Mouse (Mus musculus) thymus, adult 2 months (tissue): Measurements from ENCODE around the gene Vdr. TPM values are rescaled to one million over a fixed set of nuclear protein-coding genes. Genes with fewer than 3 reads are reported as not detected.

Experiments used
- DNase-seq: peaks from one replicate; pipeline ENCODE4 v3.0.0; 2021
- H3K27ac ChIP-seq: fragments of 200-500 bp; 2 replicates; pipeline ENCODE4 v1.5.1; 2012; ENCODE audit warnings: low read length, control low read depth; ENCODE audit not compliant: control insufficient read depth, insufficient read depth
- H3K27me3 ChIP-seq: fragments of 200-500 bp; 2 replicates; pipeline ENCODE4 v1.6.1; 2012; ENCODE audit warnings: mild to moderate bottlenecking, low read length, moderate library complexity, mixed read lengths; ENCODE audit not compliant: control insufficient read depth, insufficient read depth
- H3K36me3 ChIP-seq: fragments of 200-500 bp; 2 replicates; pipeline ENCODE4 v1.6.1; 2012; ENCODE audit warnings: mild to moderate bottlenecking, low read length, moderate library complexity; ENCODE audit not compliant: control insufficient read depth, insufficient read depth
- H3K4me1 ChIP-seq: fragments of 200-500 bp; replicated peaks from 2 replicates; pipeline ENCODE4 v1.6.1; 2012; ENCODE audit warnings: low read length; ENCODE audit not compliant: control insufficient read depth, insufficient read depth
- H3K4me3 ChIP-seq: fragments of 200-500 bp; 2 replicates; pipeline ENCODE4 v1.5.1; 2012; ENCODE audit warnings: mild to moderate bottlenecking, low read length, control low read depth, moderate library complexity; ENCODE audit not compliant: control insufficient read depth, insufficient read depth
- CTCF ChIP-seq: fragments of 200-500 bp; IDR thresholded peaks from 2 replicates; pipeline ENCODE4 v1.5.1; 2012; ENCODE audit warnings: mild to moderate bottlenecking, control low read depth, low read length, moderate library complexity, borderline replicate concordance; ENCODE audit not compliant: control insufficient read depth, poor library complexity, insufficient read depth; ENCODE audit errors: extremely low read depth
- POLR2A ChIP-seq: fragments of 200-500 bp; IDR thresholded peaks from 2 replicates; pipeline ENCODE4 v1.6.1; 2012; ENCODE audit warnings: mild to moderate bottlenecking, low read length, control low read depth, moderate library complexity; ENCODE audit not compliant: control insufficient read depth, poor library complexity, insufficient read depth; ENCODE audit errors: extremely low read depth
- WGBS: fragments of 180-500 bp; shearing (Covaris S2); methylation state at CpG from one replicate; pipeline ENCODE4 v1.1.7; 2018; 5-methylcytosine and 5-hydroxymethylcytosine counted together
- polyA plus RNA-seq: library from polyadenylated mRNA; depleted of rRNA; stranded (reverse); fragments of >200 nt; gene quantifications from 2 replicates; pipeline ENCODE4 v1.2.3, GENCODE M21; 2012

Gene Vdr
- polyA plus RNA-seq, 1 experiment: 6.2 TPM

- H3K4me3 ChIP-seq: no peak overlapping the region
- no peak overlapping the region for H3K27ac ChIP-seq
- DNase-seq: no peak
- H3K27me3 ChIP-seq: no peaks in the 10 kb centered on the region
- WGBS: 97% methylated on average over 2 of the region's 2 CpGs
- no peaks in the 10 kb centered on the region for H3K36me3 ChIP-seq
- no peak for TF ChIP-seq CTCF
- TF ChIP-seq POLR2A: no peak
- H3K4me1 ChIP-seq: no peaks in the 10 kb centered on the region
These were observed 29.7 kb upstream of the Vdr start for GRCm38 (mm10) chr15:97940088-97940487.

DNA sequence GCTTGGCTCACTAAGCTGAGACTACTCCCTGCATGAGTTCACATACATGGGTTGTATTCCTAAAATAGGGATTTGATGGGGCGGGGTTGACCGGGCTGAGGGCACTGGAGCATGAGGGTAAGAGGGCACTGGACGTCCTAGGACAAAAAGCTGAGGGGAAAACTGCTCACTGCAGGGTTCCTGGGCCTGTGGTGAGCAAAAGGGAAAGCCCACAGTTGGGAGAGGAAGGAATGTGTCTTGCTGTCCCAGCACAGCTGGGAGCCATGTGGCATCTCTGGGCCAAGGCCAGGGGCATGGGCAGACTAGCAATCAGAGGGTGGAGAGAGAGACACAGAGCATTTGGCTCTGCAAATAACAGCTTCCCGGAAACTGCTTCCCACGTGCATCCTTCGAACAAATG lies 28.1 kb upstream of the Vdr start:
- TF ChIP-seq CTCF (no peak), POLR2A (no peak)
- DNase-seq: no peak
- H3K27me3 ChIP-seq: no peaks in the 10 kb centered on the region
- H3K4me3 ChIP-seq: no peak overlapping the region
- no peaks in the 10 kb centered on the region for H3K4me1 ChIP-seq
- H3K36me3 ChIP-seq: no peaks in the 10 kb centered on the region
- 93% methylated on average over 6 of the region's 6 CpGs for WGBS
- no peak overlapping the region for H3K27ac ChIP-seq

DNA sequence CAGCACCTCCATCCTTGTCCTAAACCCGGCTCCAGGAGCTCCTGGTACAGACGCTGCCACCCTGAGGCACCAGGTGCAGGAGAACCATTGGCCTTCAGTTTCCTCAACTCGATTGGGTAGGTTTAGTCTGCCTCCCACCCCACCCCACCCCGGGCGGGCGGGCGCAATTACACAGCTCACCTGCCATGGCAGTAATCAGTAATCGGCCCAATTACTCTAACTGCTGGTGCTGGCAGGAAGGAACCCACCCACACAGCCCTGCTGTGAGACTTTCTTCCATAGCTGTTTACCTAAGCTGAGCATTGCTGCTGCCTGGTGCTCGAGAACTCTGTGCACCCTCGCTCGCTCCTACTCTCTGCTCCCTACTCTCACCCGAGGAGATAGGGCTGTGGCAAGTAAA lies 22.0 kb upstream of the Vdr start:
- Histone ChIP-seq H3K27ac (no peak overlapping the region), H3K27me3 (no peaks in the 10 kb centered on the region), H3K4me1 (no peaks in the 10 kb centered on the region), H3K36me3 (no peaks in the 10 kb centered on the region), H3K4me3 (no peak overlapping the region)
- TF ChIP-seq CTCF (no peak), POLR2A (no peak)
- WGBS: 87% methylated on average over 12 of the region's 12 CpGs
- no peak for DNase-seq

DNA sequence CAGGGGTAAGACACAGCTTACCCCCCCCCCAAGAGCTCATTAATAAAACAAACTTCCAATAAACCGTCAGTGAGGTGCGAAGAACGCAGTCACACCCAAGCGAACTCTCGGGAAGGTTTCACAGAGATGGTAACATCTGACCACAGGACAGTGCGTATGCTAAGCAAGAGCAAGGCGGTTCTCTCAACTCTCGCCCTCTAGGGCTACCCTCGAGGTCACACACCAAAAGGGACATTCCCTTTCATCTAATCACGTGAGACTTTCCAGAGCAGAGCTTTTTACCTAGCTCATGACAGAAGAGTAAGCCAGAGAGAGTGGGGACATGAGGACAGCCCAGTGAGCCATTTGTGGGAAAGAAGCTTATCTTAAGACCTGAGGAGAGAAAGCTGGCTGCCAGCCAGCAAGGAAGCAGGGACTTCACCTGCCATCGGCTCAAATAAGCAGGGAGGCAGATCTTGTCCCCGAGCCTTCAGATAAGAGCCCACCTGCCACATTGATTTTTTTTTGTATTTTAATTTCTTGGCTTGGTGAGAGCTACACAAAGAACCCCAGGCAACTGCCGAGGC lies 18.9 kb upstream of the Vdr start:
- H3K27ac ChIP-seq: no peak overlapping the region
- no peak for TF ChIP-seq POLR2A
- TF ChIP-seq CTCF: no peak

DNA sequence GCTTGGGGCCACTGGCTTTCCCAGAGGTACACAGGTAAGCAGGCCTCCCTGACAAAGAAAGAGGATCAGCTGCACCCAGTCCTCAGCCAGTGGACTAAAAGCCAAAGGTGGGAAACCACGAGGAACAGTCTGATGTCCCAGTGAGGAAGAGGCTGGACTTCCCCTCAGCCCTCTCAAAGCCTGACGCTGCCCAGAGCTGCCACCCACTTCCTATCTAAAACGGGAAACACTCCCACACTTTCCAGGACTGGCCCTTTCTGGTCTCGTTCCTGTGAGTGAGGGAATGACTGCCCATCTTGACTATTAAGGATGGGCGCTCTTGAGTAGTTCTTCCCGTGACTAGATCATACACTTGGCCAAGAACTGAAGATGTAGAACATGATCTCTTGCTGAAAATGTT lies 17.4 kb upstream of the Vdr start:
- Histone ChIP-seq H3K27ac (no peak overlapping the region), H3K4me3 (no peak overlapping the region), H3K27me3 (no peaks in the 10 kb centered on the region), H3K36me3 (no peaks in the 10 kb centered on the region), H3K4me1 (no peaks in the 10 kb centered on the region)
- WGBS: 36% methylated on average over 6 of the region's 6 CpGs
- no peak for TF ChIP-seq POLR2A
- TF ChIP-seq CTCF: no peak
- DNase-seq: no peak

More for the DNA sequence above, 18.9 kb upstream of the Vdr start:
- H3K4me1 ChIP-seq: no peaks in the 10 kb centered on the region
- no peak overlapping the region for H3K4me3 ChIP-seq
- no peaks in the 10 kb centered on the region for H3K36me3 ChIP-seq
- WGBS: 54% methylated on average over 13 of the region's 13 CpGs
- no peak for DNase-seq
- no peaks in the 10 kb centered on the region for H3K27me3 ChIP-seq

DNA sequence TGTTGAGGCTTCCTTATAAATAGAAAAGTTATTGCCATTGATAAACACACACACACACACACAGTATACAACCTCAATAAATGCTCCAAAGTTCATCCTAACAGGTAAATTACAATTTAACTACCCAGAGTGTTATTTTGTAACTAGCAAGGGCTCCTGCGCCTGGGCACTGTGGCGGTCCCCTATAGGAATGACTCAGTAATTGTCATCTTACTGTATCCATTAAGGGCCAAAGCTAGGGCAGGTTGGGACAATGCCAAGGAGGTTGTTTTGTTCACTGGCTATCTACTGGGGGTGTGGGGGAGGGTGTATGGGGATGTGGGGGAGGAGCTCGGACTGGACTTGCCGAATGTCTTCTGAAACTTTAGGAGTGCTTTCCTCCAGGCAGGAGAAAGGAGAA lies 16.6 kb upstream of the Vdr start:
- Histone ChIP-seq H3K36me3 (no peaks in the 10 kb centered on the region), H3K4me3 (no peak overlapping the region), H3K27me3 (no peaks in the 10 kb centered on the region), H3K27ac (no peak overlapping the region), H3K4me1 (no peaks in the 10 kb centered on the region)
- WGBS: 92% methylated on average over 4 of the region's 4 CpGs
- TF ChIP-seq POLR2A (no peak), CTCF (no peak)
- DNase-seq: no peak

- H3K27ac ChIP-seq: no peak overlapping the region
- 93% methylated on average over 2 of the region's 2 CpGs for WGBS
- TF ChIP-seq CTCF (no peak), POLR2A (no peak)
These were observed 12.0 kb upstream of the Vdr start for GRCm38 (mm10) chr15:97922421-97922820.

More at GRCm38 (mm10) chr15:97922421-97922820, 12.0 kb upstream of the Vdr start:
- no peaks in the 10 kb centered on the region for H3K4me1 ChIP-seq
- H3K27me3 ChIP-seq: no peaks in the 10 kb centered on the region
- H3K4me3 ChIP-seq: no peak overlapping the region
- H3K36me3 ChIP-seq: no peaks in the 10 kb centered on the region
- no peak for DNase-seq
